Mouse (Mus musculus): ENCODE data around the gene Nt5c2.

DNA sequence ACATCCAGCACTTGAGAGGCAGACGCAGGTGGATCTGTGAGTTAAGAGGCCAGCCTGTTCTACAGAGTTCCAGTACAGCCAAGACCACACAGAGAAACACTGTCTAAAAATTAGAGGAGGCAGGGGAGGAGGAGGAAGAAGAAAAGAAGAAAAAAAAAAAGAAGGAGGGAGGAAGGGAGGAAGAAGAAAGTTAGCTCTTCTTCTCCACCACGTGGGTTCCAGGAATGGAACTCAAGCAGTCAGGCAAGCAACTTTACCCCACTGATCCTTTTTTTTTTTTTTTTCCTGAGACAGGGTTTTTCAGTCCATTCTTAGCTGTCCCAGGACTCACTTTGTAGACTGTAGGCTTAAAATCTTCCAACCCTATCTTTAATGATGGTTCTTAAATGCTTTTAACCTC, 38.2 kb downstream of the Nt5c2 start:
- TF ChIP-seq CTCF (IDR thresholded peaks at IDR 0.05) (no peak), EP300 (IDR thresholded peaks at IDR 0.05) (no peak)

Measured in lung, postnatal 0 days (tissue).